Mouse (Mus musculus) adrenal gland, postnatal 14 days (tissue): ENCODE measurements around the gene Fam243. TPM values are rescaled to one million over a fixed set of nuclear protein-coding genes. Genes with fewer than 3 reads are reported as not detected.
A peak's percentile ranks its signal among the peaks of the same experiment; 100 is the strongest.

ENCODE experiments used
- DNase-seq: peaks from one replicate; pipeline ENCODE4 v3.0.0; 2021; ENCODE audit warnings: mixed read lengths
- long read RNA-seq, 2 experiments: library from polyadenylated mRNA; stranded (forward); transcript quantifications; one replicate each; pipeline ENCODE4 v2.0.0; 2021
- total RNA-seq: library from RNA; stranded (reverse); gene quantifications from 2 replicates; pipeline ENCODE4 v1.2.3, GENCODE M21; 2021

Gene Fam243
- total RNA-seq = not detected in 2 replicates
- long read RNA-seq, experiment 1 = 0 reads
- long read RNA-seq, experiment 2 = 0 reads

GRCm38 (mm10) chr16:92321341-92321740 is at the start of gene Fam243:
TSS of gene Fam243 (minus strand) at chr16:92321441.
- no peak for DNase-seq

- DNase-seq = peak; percentile 36
These were observed 48.0 kb upstream of the Fam243 start for GRCm38 (mm10) chr16:92369260-92369659.

- DNase-seq = no peak
These were observed 44.2 kb upstream of the Fam243 start for GRCm38 (mm10) chr16:92365477-92365876.

- no peak for DNase-seq
These were observed 39.5 kb upstream of the Fam243 start for GRCm38 (mm10) chr16:92360711-92361110.

GRCm38 (mm10) chr16:92359229-92359628 is 38.0 kb upstream of the Fam243 start, which contains the start of gene Kcne1:
TSS of gene Kcne1 (minus strand) at chr16:92359468.
- no peak for DNase-seq

- DNase-seq = no peak
These were observed 37.5 kb upstream of the Fam243 start for GRCm38 (mm10) chr16:92358734-92359133.

- no peak for DNase-seq
These were observed 36.3 kb upstream of the Fam243 start for GRCm38 (mm10) chr16:92357566-92357965.

GRCm38 (mm10) chr16:92357023-92357422 is 35.8 kb upstream of the Fam243 start:
- DNase-seq = no peak

- no peak for DNase-seq
These were observed 34.7 kb upstream of the Fam243 start for GRCm38 (mm10) chr16:92355982-92356381.

- no peak for DNase-seq
These were observed 34.1 kb upstream of the Fam243 start for GRCm38 (mm10) chr16:92355366-92355765.

GRCm38 (mm10) chr16:92353897-92354296 is 32.7 kb upstream of the Fam243 start:
- no peak for DNase-seq

- DNase-seq = no peak
These were observed 32.1 kb upstream of the Fam243 start for GRCm38 (mm10) chr16:92353295-92353694.

- DNase-seq = peak; percentile 93
These were observed 27.7 kb upstream of the Fam243 start for GRCm38 (mm10) chr16:92348941-92349340.

- DNase-seq = peak; percentile 56
These were observed 25.2 kb upstream of the Fam243 start for GRCm38 (mm10) chr16:92346297-92346916.

GRCm38 (mm10) chr16:92345177-92345576 is 23.9 kb upstream of the Fam243 start:
- peak; percentile 69 for DNase-seq

GRCm38 (mm10) chr16:92340612-92341511 is 19.6 kb upstream of the Fam243 start:
- peak; percentile 81 for DNase-seq

GRCm38 (mm10) chr16:92336280-92336679 is 15.0 kb upstream of the Fam243 start:
- peak; percentile 87 for DNase-seq

- no peak for DNase-seq
These were observed 13.4 kb upstream of the Fam243 start for GRCm38 (mm10) chr16:92334600-92334999.

- DNase-seq = no peak
These were observed 9.7 kb upstream of the Fam243 start for GRCm38 (mm10) chr16:92330966-92331365.

- no peak for DNase-seq
These were observed 6.7 kb upstream of the Fam243 start for GRCm38 (mm10) chr16:92327911-92328310.

GRCm38 (mm10) chr16:92325062-92325406 is 3.8 kb upstream of the Fam243 start:
- peak; percentile 1 for DNase-seq

GRCm38 (mm10) chr16:92324309-92325061 is 3.2 kb upstream of the Fam243 start:
- peak; percentile 0 for DNase-seq

GRCm38 (mm10) chr16:92320361-92320760 is 880 bp downstream of the Fam243 start:
- DNase-seq = peak; percentile 27
